Mouse (Mus musculus) CD4-positive, CD25-positive, alpha-beta regulatory T cell, adult 2 months (primary cell): Measurements from ENCODE around the gene Ikzf5.

Experiments
- DNase-seq: peaks from one replicate; pipeline ENCODE4 v3.0.0-alpha.2; 2012; ENCODE audit warnings: low read depth, low spot score

The Ikzf5 gene

GRCm38 (mm10) chr7:131345856-131346541 is 64.3 kb downstream of the Ikzf5 start:
- DNase-seq: no peak
